8 mouse cellular contexts compared by ENCODE assay signal in the genomic region with DNA sequence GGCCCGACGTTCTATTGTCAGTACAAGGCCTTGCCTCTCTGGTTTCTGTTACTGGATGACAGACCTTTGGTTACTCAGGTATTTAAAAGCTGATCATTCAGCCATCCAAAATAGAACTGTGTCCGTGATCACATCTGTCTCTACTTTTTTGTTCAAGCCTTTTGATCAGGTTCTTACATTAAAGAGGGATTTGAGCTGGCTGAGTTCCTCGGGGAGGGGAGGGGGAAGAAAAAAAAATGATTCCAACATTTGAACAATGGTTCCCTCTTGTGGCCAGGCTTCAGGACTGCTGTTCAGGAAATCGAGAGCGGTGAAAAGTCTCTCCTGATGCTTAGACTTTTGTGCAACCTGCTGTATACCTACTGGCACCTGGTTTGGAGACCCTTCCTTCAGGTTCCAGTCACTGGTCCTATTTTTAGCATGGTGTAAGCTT.
DNase-seq lines count a peak whose midpoint lies in the region; ATAC-seq lines count a peak whose summit lies in the region.

No protein-coding gene starts in this region.

- H3K9me3 ChIP-seq in kidney, embryonic 16.5 days (ENCODE audit: low read length), result no peaks in the 10 kb centered on the region
- H3K9me3 ChIP-seq in forebrain, embryonic 12.5 days, result no peaks in the 10 kb centered on the region

- H3K9ac ChIP-seq in kidney, embryonic 16.5 days (replicated peaks; ENCODE audit: low read length), result no peak overlapping the region
- no peak overlapping the region for H3K9ac ChIP-seq in forebrain, embryonic 12.5 days

- whole genome bisulfite sequencing in kidney, embryonic 16.5 days, result 34% methylated on average over 6 of the region's 6 CpGs
- WGBS in forebrain, embryonic 12.5 days, result 21% methylated on average over 6 of the region's 6 CpGs

- H3K36me3 ChIP-seq in kidney, embryonic 16.5 days (ENCODE audit: insufficient read depth, low read length), result no peaks in the 10 kb centered on the region
- H3K36me3 ChIP-seq in forebrain, embryonic 12.5 days (replicated peaks), result no peaks in the 10 kb centered on the region

- no peaks in the 10 kb centered on the region for H3K4me1 ChIP-seq in kidney, embryonic 16.5 days (ENCODE audit: insufficient read depth, low read length)
- H3K4me1 ChIP-seq in forebrain, embryonic 12.5 days, result peaks cover 15% of the 10 kb centered on the region

- DNase-seq in kidney, adult 18-20 months, result peak; percentile 12
- DNase-seq in brain, adult 2 months (ENCODE audit: low read depth, low spot score), result peak; percentile 82
- DNase-seq in kidney, postnatal 10 days, result peak; percentile 29
- peak; percentile 7 for DNase-seq in lung, postnatal 36 days
- DNase-seq in right cerebral cortex, postnatal 14 days, result peak; percentile 45
- no peak for DNase-seq in testis, postnatal 10 days (ENCODE audit: low spot score)

- no peak for ATAC-seq in kidney, embryonic 16.5 days (ENCODE audit: low FRiP score, low TSS enrichment)
- peak; percentile 27; the same call in 1 of the 2 replicates for ATAC-seq in forebrain, embryonic 12.5 days (ENCODE audit: low FRiP score)

- H3K27me3 ChIP-seq in kidney, embryonic 16.5 days (ENCODE audit: insufficient read depth, low read length), result peaks cover 4% of the 10 kb centered on the region; the same call in 1 of the 2 replicates
- H3K27me3 ChIP-seq in forebrain, embryonic 12.5 days, result no peaks in the 10 kb centered on the region

- H3K4me2 ChIP-seq in kidney, embryonic 16.5 days (replicated peaks; ENCODE audit: low read depth, low read length), result no peak overlapping the region
- no peak overlapping the region for H3K4me2 ChIP-seq in forebrain, embryonic 12.5 days

- no peak overlapping the region for H3K4me3 ChIP-seq in kidney, embryonic 16.5 days (ENCODE audit: low read length)
- H3K4me3 ChIP-seq in forebrain, embryonic 12.5 days (replicated peaks), result no peak overlapping the region

- no peak overlapping the region for H3K27ac ChIP-seq in kidney, embryonic 16.5 days (ENCODE audit: low read length)
- H3K27ac ChIP-seq in forebrain, embryonic 12.5 days, result no peak overlapping the region
